Mouse (Mus musculus): ENCODE results near the gene Ap1s3. TPM values are rescaled to one million over a fixed set of nuclear protein-coding genes. Genes with fewer than 3 reads are reported as not detected.
A peak's percentile ranks its signal among the peaks of the same experiment; 100 is the strongest.

Gene Ap1s3
- 0.31 and 0.47 TPM in 2 replicates for polyA plus RNA-seq (2016; fragmentation: Nextera tagmentation; extraction: Ambion mirVana)

DNA sequence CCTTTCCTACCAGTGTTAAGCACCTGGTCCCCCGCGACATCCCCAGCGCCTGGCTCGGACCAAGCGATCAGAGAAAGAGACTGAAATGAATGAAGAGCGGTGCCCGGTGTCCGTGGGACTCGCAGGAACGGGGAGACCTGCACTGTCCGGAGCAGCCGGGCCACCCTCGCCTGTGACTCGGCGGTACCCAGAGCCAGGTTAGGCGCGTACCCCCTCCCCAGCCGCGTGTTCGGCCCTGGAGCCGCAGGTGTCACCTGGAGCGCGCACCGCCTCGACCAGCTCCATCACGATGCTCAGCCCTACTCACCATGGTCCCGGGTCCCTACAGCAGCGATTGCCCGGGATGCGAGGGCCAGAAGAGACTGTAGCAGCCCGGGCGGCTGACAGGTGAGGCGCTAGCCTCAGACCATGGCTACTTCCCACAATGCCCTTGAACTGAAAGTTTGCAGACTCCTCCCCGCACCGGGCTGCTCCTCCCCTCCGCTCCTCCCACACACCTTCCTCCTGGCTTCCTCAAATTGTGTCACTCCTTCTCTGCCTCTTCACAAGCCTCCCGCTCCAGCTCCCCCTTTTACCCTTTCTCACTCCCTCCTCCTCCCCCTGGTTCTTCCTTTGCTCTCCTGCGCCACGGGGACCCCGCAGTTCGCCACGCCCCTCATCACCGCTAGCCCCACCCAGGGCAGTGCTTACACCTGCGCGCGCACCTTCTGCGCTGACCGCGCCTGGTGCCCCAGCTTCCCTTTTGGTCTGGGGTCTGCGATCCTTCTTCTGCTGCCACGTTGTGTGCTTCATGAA is at the start of gene Ap1s3:
TSS of gene Ap1s3 (minus strand) at position 430 of the 795 bp plus-strand sequence.
- Histone ChIP-seq H3K4me1 (peaks cover 30% of the 10 kb centered on the region), H3K4me3 (peak within 1 kb of the TSS; percentile 73), H3K27me3 (ENCODE audit: poor library complexity, severe bottlenecking) (peaks cover 39% of the 10 kb centered on the region), H3K9me3 (no peaks in the 10 kb centered on the region), H3K36me3 (replicated peaks) (no peaks in the 10 kb centered on the region), H3K27ac (peak within 1 kb of the TSS; percentile 70)
- WGBS: under 1% methylated on average over 51 of the region's 51 CpGs
- peak; percentile 76 for DNase-seq (ENCODE audit: extremely low spot score, low spot score)

DNA sequence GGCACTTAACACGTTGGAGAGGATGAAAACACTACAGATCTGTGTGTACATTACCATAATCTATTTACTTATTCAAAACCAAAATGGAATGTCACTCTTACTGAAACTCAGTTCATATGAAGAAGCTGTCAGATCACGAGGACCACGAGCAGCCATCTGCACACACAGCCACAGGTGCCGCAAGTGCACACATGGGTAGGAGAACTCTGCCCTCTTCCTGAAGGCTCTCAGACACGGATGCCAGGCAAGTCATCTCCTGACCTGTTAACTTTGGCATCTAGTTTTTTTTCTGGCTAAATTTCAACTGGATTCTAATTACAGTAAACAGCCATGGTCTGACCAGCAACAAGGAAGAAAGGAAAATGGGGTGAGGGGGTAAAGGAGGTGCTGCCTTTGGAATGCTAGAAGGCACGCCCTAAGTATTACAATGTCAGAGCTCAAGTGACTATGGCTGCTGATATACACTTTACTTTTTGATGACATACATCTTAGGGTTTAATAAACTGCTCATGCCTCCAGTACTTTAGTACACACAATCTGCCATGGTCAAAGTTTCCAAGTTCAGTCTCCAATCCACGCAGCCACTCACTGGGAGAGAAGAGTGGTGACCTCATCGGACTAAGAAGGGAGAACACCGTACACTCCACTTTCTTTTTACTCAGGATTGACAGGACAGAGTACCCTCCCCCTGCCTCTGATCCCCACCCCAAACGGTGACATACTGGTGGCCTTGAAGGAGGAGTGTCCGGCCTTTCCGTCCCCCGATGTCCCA is 42.6 kb upstream of the Ap1s3 start:
- DNase-seq (ENCODE audit: extremely low spot score, low spot score): no peak
- Histone ChIP-seq H3K27ac (no peak overlapping the region), H3K9me3 (no peaks in the 10 kb centered on the region), H3K27me3 (ENCODE audit: poor library complexity, severe bottlenecking) (no peaks in the 10 kb centered on the region), H3K36me3 (replicated peaks) (peaks cover 17% of the 10 kb centered on the region), H3K4me3 (no peak overlapping the region), H3K4me1 (no peaks in the 10 kb centered on the region)
- 92% methylated on average over 13 of the region's 13 CpGs for WGBS

DNA sequence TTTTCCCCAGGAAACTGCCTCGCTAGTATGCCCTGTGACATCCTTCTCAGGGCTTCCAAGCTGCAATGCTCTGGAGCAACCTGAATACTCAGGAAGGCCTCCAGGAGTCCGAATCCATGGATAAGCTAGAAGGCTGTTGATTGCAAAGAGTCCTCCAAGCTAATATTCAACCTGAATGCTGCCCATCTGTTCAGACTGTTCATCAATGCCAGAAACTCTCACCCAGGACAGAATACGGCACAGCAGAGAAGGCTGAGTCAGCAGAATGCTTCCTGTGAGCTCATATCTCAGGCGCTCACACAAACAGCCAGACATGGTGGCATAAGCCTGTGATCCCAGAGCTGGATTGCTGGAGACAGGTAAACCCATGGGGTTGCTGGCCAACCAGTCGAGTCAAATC is 41.3 kb upstream of the Ap1s3 start:
- 87% methylated on average over 5 of the region's 5 CpGs for WGBS

DNA sequence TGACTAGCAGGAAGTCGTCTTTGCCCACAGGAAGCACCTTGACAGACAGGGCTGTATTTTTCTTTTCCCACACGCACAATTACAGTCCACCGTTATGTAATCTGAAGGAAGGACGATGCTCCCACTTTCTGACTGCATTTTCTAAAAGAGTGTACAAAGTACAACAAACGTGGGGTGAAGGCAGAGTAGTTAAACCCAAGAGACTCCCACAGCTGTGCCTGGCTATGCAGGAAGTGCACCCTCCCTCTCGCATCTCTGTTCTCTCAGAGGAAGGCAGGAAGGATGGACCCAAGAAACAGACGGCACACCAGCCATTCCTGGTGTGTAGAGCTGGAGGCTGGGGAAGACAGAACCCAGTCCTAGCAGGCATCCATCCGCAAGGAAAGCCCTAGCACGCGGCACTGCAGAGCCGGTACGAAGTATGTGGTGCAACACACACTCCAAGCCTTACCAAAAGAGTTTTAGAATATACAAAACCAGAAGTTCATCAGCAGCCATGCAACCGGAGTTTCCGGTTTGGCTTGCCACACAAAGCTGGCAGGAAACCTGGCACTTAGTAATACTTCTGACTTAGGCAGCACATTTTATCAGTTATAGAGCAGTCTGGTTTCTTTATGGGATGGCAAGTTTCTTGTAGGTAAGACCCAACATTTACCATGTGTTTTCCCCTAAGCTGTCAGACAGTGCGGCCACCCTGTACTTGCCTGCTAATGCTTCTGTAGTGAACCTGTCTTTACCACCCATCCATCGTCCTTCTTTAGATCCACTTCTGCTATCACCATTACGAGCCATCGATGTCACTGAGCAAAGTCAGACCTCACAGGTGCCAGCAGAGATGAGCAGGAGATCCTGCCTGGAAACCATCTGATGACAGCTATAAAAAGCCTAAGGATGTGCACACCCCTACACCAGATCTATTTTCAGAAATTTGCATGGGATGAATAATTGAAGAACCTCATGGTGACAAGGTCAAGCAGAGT is 39.7 kb upstream of the Ap1s3 start:
- H3K27me3 ChIP-seq (ENCODE audit: poor library complexity, severe bottlenecking): no peaks in the 10 kb centered on the region
- DNase-seq (ENCODE audit: extremely low spot score, low spot score): no peak
- H3K9me3 ChIP-seq: no peaks in the 10 kb centered on the region
- no peak overlapping the region for H3K27ac ChIP-seq
- no peaks in the 10 kb centered on the region for H3K4me1 ChIP-seq
- peaks cover 21% of the 10 kb centered on the region for H3K36me3 ChIP-seq (replicated peaks)
- 88% methylated on average over 18 of the region's 18 CpGs for WGBS
- no peak overlapping the region for H3K4me3 ChIP-seq

More for the DNA sequence above, 41.3 kb upstream of the Ap1s3 start:
- Histone ChIP-seq H3K9me3 (no peaks in the 10 kb centered on the region), H3K36me3 (replicated peaks) (peaks cover 17% of the 10 kb centered on the region), H3K4me3 (no peak overlapping the region), H3K27me3 (ENCODE audit: poor library complexity, severe bottlenecking) (no peaks in the 10 kb centered on the region), H3K4me1 (no peaks in the 10 kb centered on the region), H3K27ac (no peak overlapping the region)
- DNase-seq (ENCODE audit: extremely low spot score, low spot score): no peak

DNA sequence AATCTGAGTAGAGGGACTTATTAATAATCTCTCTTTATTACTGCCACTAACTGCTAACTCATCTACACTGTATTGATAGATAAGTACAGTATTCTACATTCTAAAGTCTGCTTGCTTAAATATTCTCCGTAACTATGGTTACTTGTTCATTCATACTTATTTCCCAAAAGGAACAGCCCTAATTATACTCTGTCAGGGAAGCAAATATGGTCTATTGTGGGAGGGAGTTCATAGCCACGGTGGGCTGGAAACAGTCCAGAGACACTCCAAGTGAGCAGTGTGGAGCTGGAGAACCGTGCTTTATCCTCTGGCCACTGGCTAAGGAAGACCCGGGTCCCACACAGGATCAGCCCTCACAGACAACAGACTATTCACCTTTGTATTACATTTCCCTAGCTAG is 38.9 kb upstream of the Ap1s3 start:
- no peak for DNase-seq (ENCODE audit: extremely low spot score, low spot score)
- WGBS: 89% methylated on average over 4 of the region's 4 CpGs
- no peaks in the 10 kb centered on the region for H3K27me3 ChIP-seq (ENCODE audit: poor library complexity, severe bottlenecking)
- H3K4me3 ChIP-seq: no peak overlapping the region
- H3K36me3 ChIP-seq (replicated peaks): peaks cover 25% of the 10 kb centered on the region
- no peaks in the 10 kb centered on the region for H3K4me1 ChIP-seq
- no peak overlapping the region for H3K27ac ChIP-seq
- H3K9me3 ChIP-seq: no peaks in the 10 kb centered on the region

DNA sequence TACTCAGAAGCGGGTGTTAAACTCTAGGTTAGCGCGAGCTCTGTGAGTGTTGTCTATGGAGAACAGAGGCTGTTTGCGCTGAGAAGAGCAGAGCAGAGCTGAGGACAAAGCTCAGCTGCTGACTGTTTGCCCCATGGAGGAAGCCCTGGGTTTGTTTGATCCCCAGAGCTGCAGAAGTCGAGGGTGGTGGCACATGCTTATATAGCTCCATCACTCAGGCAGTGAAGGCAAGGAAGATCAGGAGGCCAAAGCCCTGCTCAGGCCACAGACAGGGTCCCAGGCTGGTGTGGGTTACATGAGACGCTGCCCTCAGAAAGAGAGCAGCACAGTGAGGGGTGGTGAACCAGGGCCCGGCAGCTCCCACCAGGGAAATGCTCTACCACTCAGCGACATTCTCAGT is 38.4 kb upstream of the Ap1s3 start:
- no peak overlapping the region for H3K27ac ChIP-seq
- no peaks in the 10 kb centered on the region for H3K27me3 ChIP-seq (ENCODE audit: poor library complexity, severe bottlenecking)
- H3K36me3 ChIP-seq (replicated peaks): peaks cover 27% of the 10 kb centered on the region
- WGBS: 94% methylated on average over 8 of the region's 8 CpGs
- no peaks in the 10 kb centered on the region for H3K9me3 ChIP-seq
- no peaks in the 10 kb centered on the region for H3K4me1 ChIP-seq
- DNase-seq (ENCODE audit: extremely low spot score, low spot score): no peak
- H3K4me3 ChIP-seq: no peak overlapping the region

DNA sequence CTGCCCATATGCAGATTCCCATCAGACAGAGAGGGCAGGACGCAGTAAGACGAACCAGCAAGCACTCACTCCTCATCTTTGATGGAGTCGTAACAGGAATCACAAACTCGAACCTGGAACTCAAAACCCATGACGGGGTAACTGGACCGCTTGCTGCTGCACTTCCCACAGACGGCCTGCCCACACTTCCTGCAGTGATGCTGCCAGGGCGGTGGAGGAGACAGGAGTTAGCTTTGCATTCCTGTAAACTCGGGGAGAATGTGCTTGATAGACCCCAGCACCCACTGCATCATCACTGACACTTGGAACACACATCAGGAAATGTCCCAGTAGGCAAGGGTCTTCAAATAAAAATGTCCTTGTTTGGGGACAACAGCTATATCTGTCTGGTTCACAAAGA is 35.6 kb upstream of the Ap1s3 start:
- H3K4me1 ChIP-seq: no peaks in the 10 kb centered on the region
- H3K4me3 ChIP-seq: no peak overlapping the region
- peaks cover 25% of the 10 kb centered on the region for H3K36me3 ChIP-seq (replicated peaks)
- whole genome bisulfite sequencing: 90% methylated on average over 9 of the region's 9 CpGs
- no peak overlapping the region for H3K27ac ChIP-seq
- H3K27me3 ChIP-seq (ENCODE audit: poor library complexity, severe bottlenecking): no peaks in the 10 kb centered on the region
- DNase-seq (ENCODE audit: extremely low spot score, low spot score): no peak
- no peaks in the 10 kb centered on the region for H3K9me3 ChIP-seq

DNA sequence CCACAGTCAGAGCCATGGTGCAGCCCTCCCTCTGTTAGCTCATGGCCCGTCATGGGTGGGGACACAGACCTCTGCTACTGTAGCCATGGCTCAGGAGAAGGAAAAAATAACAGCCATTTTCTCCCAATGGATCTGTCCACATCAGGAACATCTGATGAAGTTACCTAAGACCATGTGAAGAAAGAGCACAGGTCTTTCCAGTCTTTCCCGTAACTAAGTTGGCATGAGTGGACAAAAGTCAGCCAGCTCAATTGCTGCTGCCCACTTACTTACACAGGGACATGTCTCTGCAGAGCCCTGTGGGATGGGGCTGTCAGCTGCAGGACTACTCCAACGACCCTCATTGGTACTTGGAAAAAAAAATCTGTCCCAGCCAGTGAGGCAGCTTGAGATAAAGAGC is 34.9 kb upstream of the Ap1s3 start:
- no peaks in the 10 kb centered on the region for H3K4me1 ChIP-seq
- H3K9me3 ChIP-seq: no peaks in the 10 kb centered on the region
- H3K36me3 ChIP-seq (replicated peaks): peaks cover 25% of the 10 kb centered on the region
- H3K27ac ChIP-seq: no peak overlapping the region
- 83% methylated on average over 3 of the region's 3 CpGs for WGBS
- H3K4me3 ChIP-seq: no peak overlapping the region
- H3K27me3 ChIP-seq (ENCODE audit: poor library complexity, severe bottlenecking): no peaks in the 10 kb centered on the region
- no peak for DNase-seq (ENCODE audit: extremely low spot score, low spot score)

DNA sequence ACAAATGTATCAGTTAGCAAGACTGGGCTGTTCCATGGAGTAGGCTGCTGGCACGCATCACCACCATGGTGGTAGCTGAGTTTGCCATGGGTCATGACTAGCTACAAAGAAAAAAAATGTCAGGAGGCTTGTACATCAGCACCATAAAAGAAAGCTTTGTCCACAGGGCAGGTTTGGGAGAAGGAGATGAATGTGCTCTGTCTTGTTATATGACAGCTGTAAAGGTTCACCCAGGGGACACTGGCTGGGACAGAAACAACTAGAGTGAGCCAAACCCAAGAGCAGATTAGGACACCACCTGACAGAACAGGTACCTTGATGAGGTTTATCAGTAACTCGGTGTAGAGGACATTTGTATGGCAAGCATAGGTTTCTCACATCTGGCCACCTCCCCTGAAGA is 32.9 kb upstream of the Ap1s3 start:
- H3K4me3 ChIP-seq: no peak overlapping the region
- H3K27ac ChIP-seq: no peak overlapping the region
- WGBS: 94% methylated on average over 2 of the region's 2 CpGs
- H3K36me3 ChIP-seq (replicated peaks): peaks cover 24% of the 10 kb centered on the region
- H3K27me3 ChIP-seq (ENCODE audit: poor library complexity, severe bottlenecking): no peaks in the 10 kb centered on the region
- no peaks in the 10 kb centered on the region for H3K4me1 ChIP-seq
- no peak for DNase-seq (ENCODE audit: extremely low spot score, low spot score)
- H3K9me3 ChIP-seq: no peaks in the 10 kb centered on the region

DNA sequence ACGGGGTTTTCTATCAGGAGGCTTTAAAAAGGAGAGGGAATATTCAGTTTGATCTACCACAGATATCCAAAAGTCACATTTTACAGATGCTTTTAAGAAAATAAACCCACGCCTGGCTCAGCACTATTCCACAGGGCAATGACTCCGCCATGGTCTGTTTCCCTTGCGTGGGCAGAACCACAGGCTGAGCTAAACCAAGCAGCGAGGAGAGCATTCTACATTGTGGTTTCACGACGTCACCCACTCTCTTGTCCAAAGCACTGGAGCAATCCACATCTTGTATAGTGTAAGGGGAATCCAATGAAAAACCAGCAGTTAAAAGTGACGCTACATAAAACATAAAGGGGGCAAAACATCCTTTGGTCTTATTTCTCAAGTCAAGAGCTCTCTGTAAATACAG is 31.7 kb upstream of the Ap1s3 start:
- H3K4me1 ChIP-seq: 0 out of 2 replicates have a peak, but pooled peaks cover under 1% of the 10 kb centered on the region
- H3K4me3 ChIP-seq: no peak overlapping the region
- no peaks in the 10 kb centered on the region for H3K9me3 ChIP-seq
- WGBS: 94% methylated on average over 8 of the region's 8 CpGs
- no peak for DNase-seq (ENCODE audit: extremely low spot score, low spot score)
- peaks cover 22% of the 10 kb centered on the region for H3K36me3 ChIP-seq (replicated peaks)
- H3K27me3 ChIP-seq (ENCODE audit: poor library complexity, severe bottlenecking): no peaks in the 10 kb centered on the region
- H3K27ac ChIP-seq: no peak overlapping the region

DNA sequence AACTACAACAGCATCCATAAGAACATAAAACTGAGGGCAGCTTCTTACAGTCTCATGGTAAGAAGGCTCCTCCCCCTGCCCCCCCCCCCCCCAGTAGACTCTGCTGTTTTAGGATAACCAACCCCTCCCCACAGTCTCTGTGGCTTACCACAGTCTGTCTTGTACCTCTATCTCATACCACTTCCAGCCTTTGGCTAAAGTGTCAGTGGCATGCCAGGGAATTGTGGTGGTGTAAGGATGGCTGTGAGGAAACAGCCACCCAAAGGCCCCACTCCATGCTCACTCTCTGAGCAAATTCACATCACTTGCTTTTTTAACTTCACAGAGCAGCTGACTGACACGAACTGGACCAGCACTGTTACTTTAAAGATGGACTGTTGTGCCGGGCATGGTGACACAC is 26.7 kb upstream of the Ap1s3 start:
- peaks cover 19% of the 10 kb centered on the region for H3K4me1 ChIP-seq
- 85% methylated on average over 2 of the region's 2 CpGs for WGBS
- no peak for DNase-seq (ENCODE audit: extremely low spot score, low spot score)

DNA sequence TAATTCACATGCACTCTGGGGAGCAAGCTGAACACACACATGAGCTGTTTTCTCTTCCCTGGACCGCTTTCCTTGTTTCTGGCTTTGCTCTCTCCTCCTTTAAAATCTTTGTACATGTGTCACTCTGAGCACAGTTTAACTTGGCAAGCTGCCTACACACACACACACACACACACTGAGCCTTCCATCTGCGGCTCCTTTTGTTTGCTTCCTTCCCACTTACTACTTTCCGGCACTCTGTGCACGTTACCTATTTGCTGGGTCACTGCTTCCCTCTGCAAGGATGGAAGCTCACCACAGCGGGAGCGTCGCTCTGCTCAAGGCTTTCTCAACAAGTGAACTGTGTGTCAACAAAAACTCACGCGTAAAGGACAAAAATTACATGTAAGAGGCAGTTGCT is 25.6 kb upstream of the Ap1s3 start:
- Histone ChIP-seq H3K4me1 (peaks cover 19% of the 10 kb centered on the region), H3K9me3 (no peaks in the 10 kb centered on the region), H3K36me3 (replicated peaks) (no peaks in the 10 kb centered on the region), H3K27me3 (ENCODE audit: poor library complexity, severe bottlenecking) (no peaks in the 10 kb centered on the region), H3K4me3 (no peak overlapping the region), H3K27ac (peak overlapping the region; percentile 48; the same call in 1 of the 2 replicates)
- WGBS: 68% methylated on average over 9 of the region's 9 CpGs
- DNase-seq (ENCODE audit: extremely low spot score, low spot score): no peak

More for the DNA sequence above, 26.7 kb upstream of the Ap1s3 start:
- Histone ChIP-seq H3K36me3 (replicated peaks) (no peaks in the 10 kb centered on the region), H3K4me3 (no peak overlapping the region), H3K27ac (no peak overlapping the region), H3K27me3 (ENCODE audit: poor library complexity, severe bottlenecking) (no peaks in the 10 kb centered on the region), H3K9me3 (no peaks in the 10 kb centered on the region)

Measured in forebrain, embryonic 10.5 days (tissue).